Mouse (Mus musculus): ENCODE measurements around the gene Atp10a. TPM values are rescaled to one million over a fixed set of nuclear protein-coding genes. Genes with fewer than 3 reads are reported as not detected.

The Atp10a gene
- polyA plus RNA-seq, 1 experiment: 7.7 TPM

DNA sequence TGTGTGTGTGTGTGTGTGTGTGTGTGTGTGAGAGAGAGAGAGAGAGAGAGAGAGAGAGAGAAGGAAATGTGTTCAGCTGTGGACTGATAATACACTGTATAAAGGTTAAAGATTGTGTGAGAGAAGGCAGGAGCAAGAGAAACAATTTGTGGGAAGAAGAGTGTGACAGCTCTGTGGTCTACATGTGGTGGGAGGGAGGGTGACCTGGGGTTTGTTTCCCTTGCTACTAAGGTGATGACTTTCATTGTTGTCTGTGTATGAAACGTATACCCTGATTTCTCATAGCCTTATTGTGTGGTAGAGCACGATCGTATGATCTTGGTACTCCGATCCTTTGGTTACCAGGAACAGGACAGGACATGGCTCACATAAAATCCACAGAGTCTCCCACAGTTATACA is 45.3 kb downstream of the Atp10a start:
- Histone ChIP-seq H3K4me3 (ENCODE audit: insufficient read depth, low read length) (no peak overlapping the region), H3K27ac (ENCODE audit: insufficient read depth, low read length) (no peak overlapping the region), H3K4me1 (ENCODE audit: control insufficient read depth, insufficient read depth, low read length) (no peaks in the 10 kb centered on the region)
- no peak for TF ChIP-seq POLR2A (IDR thresholded peaks at IDR 0.05; ENCODE audit: extremely low read depth, insufficient read depth, low read length)
- no peak for TF ChIP-seq CTCF (IDR thresholded peaks at IDR 0.05; ENCODE audit: extremely low read depth, insufficient read depth, low read length)

DNA sequence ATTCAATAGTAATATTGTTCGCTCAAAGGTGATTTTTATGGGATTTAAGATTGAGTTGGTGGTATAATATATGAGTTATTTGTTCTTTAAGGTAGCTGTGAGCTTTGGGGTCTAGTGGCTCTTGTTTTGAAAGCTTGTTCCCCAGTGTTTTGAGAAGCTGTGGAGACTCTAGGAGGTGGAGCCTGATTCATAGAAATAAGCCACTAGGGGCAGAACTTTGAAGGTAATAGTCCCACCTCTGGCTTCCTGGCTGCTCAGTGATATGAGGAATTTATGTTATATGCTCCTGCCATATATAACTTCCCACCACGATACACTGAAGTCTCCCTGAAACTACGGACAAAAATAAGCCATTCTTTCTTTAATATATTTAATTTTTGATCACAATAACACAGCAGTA is 49.2 kb downstream of the Atp10a start:
- no peak overlapping the region for H3K4me3 ChIP-seq (ENCODE audit: insufficient read depth, low read length)
- H3K27ac ChIP-seq (ENCODE audit: insufficient read depth, low read length): no peak overlapping the region
- H3K4me1 ChIP-seq (ENCODE audit: control insufficient read depth, insufficient read depth, low read length): no peaks in the 10 kb centered on the region
- no peak for TF ChIP-seq POLR2A (IDR thresholded peaks at IDR 0.05; ENCODE audit: extremely low read depth, insufficient read depth, low read length)

DNA sequence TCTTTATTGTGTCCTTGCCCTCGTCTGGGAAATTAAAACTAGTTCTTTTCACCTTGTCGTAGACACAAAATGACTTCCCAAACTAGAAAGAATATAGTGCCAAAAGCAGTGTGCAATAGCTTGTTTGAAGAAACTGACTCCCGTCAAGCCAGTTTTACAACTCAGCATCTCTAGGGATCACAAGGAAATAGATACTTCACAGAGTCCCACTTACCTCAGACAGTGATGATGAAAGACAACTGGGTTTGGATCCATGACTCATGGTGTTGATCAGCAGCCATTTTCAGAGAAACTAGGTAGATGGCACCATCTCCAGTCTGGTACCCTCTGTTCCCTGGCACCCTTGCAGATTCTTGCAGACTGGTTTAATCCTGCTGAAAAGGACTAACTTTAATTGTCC is 53.3 kb downstream of the Atp10a start:
- H3K4me1 ChIP-seq (ENCODE audit: control insufficient read depth, insufficient read depth, low read length): no peaks in the 10 kb centered on the region
- no peak overlapping the region for H3K27ac ChIP-seq (ENCODE audit: insufficient read depth, low read length)
- TF ChIP-seq POLR2A (IDR thresholded peaks at IDR 0.05; ENCODE audit: extremely low read depth, insufficient read depth, low read length) (no peak), CTCF (IDR thresholded peaks at IDR 0.05; ENCODE audit: extremely low read depth, insufficient read depth, low read length) (no peak)
- H3K4me3 ChIP-seq (ENCODE audit: insufficient read depth, low read length): no peak overlapping the region

DNA sequence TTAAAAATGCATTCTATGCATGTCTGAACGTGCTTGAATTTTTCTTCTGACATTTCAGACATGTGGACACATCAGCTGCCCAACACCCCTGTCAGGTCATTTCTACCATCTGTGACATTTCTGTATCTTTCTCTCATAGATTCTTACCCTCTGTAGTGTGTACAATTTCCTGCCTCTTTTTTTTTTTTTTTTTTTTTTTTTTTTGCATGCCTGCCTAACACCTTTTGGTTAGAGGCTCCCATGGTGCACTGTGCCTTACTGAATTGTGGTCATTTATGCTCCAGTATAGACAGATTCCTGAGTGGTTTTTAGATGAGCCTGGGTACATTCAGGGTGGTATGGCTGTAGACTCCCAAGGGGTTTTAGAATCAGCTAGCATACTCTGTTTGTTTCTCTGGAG is 54.3 kb downstream of the Atp10a start:
- H3K27ac ChIP-seq (ENCODE audit: insufficient read depth, low read length): peak overlapping the region; percentile 81; the same call in 1 of the 2 replicates
- no peak overlapping the region for H3K4me3 ChIP-seq (ENCODE audit: insufficient read depth, low read length)
- no peaks in the 10 kb centered on the region; the same call in 1 of the 2 replicates for H3K4me1 ChIP-seq (ENCODE audit: control insufficient read depth, insufficient read depth, low read length)
- TF ChIP-seq CTCF (IDR thresholded peaks at IDR 0.05; ENCODE audit: extremely low read depth, insufficient read depth, low read length) (no peak), POLR2A (IDR thresholded peaks at IDR 0.05; ENCODE audit: extremely low read depth, insufficient read depth, low read length) (no peak)

DNA sequence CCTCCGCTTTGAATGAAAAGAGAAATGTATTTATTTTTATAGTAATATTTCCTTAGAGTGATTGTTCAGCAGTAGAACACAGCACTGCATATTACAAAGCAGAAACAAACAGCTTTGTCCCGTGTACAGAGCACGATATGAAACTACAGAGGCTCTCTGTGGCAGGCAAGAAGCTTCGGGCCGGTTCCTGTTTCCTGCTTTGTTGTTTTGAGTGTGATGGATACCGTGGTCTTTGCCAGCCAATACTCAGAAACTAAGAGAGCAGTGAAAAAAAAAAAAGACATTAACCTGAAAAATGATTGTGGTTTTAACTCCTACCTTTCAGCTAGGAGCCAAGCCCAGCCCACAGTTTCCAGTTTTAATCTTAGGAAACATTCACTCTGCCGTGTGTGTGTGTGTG is 55.8 kb downstream of the Atp10a start:
- TF ChIP-seq CTCF (IDR thresholded peaks at IDR 0.05; ENCODE audit: extremely low read depth, insufficient read depth, low read length): no peak
- no peak for TF ChIP-seq POLR2A (IDR thresholded peaks at IDR 0.05; ENCODE audit: extremely low read depth, insufficient read depth, low read length)
- no peak overlapping the region for H3K4me3 ChIP-seq (ENCODE audit: insufficient read depth, low read length)
- H3K27ac ChIP-seq (ENCODE audit: insufficient read depth, low read length): no peak overlapping the region
- H3K4me1 ChIP-seq (ENCODE audit: control insufficient read depth, insufficient read depth, low read length): no peaks in the 10 kb centered on the region; the same call in 1 of the 2 replicates

DNA sequence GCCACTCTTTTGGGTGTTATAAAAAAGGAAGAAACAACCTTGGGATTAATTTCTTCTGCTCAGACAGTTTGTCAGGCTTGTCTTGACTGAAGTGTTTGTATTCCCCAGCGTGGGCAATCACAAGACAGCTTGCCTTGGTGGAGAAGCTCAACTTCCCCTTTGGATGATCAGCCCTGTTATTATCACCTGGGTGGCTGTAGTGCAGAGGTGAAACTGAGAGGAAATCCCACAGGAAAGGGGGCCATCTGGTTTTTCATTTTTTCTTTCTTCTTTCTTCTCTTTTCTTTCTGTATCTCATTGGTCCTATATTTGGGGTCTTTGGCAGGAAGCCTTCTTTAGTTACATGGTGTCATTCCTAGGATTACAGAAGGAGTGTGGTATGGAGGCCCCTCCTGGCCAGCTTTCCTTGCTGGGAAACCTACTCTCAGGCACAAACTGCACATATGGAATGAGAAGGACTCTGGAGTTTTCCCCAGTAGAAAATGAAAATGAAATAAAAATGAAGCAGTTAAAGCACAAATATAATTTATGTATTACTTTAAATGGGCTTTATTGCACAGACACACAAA is 59.7 kb downstream of the Atp10a start:
- no peak overlapping the region for H3K4me3 ChIP-seq (ENCODE audit: insufficient read depth, low read length)
- peaks cover 1% of the 10 kb centered on the region; the same call in 1 of the 2 replicates for H3K4me1 ChIP-seq (ENCODE audit: control insufficient read depth, insufficient read depth, low read length)
- 0 out of 2 replicates have a peak overlapping the region, but pooled peaks have one; percentile 17 for H3K27ac ChIP-seq (ENCODE audit: insufficient read depth, low read length)
- TF ChIP-seq CTCF (IDR thresholded peaks at IDR 0.05; ENCODE audit: extremely low read depth, insufficient read depth, low read length) (no peak), POLR2A (IDR thresholded peaks at IDR 0.05; ENCODE audit: extremely low read depth, insufficient read depth, low read length) (no peak)

DNA sequence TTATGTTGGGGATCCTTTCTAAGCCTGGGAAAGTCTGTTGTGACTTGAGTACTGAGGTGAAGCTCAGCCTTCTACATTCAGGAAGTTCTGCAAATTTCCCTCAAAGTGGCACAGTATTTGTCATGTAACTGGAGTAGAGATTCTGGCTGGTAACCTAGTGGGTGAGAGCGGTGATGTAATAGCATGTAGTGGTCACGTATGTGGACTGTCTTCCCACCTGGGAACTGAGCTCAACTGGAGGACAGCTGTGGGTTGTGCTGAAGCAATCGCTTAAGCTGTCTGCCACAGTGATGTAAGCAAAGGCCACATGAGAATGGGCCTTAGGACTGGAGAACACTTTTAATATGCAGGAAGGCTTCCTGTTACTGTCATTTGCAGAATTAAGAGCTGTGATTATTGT is 60.7 kb downstream of the Atp10a start:
- Histone ChIP-seq H3K4me1 (ENCODE audit: control insufficient read depth, insufficient read depth, low read length) (peaks cover 1% of the 10 kb centered on the region; the same call in 1 of the 2 replicates), H3K27ac (ENCODE audit: insufficient read depth, low read length) (peak overlapping the region; percentile 54), H3K4me3 (ENCODE audit: insufficient read depth, low read length) (no peak overlapping the region)
- TF ChIP-seq CTCF (IDR thresholded peaks at IDR 0.05; ENCODE audit: extremely low read depth, insufficient read depth, low read length) (no peak), POLR2A (IDR thresholded peaks at IDR 0.05; ENCODE audit: extremely low read depth, insufficient read depth, low read length) (no peak)

DNA sequence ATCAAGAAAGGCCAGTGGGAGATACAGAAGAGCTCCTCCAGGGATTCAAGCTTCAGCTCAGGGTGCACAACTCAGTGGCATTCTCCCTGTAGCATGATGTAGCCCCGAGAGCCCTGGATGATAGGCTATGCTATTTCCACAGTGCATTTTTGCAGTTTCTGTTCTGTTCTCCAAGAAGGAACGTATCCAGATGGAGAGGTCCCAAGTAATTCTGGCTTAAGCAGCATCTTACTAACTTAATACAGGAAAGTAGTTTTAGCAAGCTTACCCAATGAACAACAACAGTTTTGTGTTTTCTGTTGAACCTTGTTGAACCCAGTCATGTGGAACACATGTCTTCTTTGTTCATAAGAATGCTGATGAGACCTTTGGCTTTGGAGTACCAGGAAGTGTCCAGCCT is 62.6 kb downstream of the Atp10a start:
- Histone ChIP-seq H3K4me3 (ENCODE audit: insufficient read depth, low read length) (no peak overlapping the region), H3K27ac (ENCODE audit: insufficient read depth, low read length) (no peak overlapping the region), H3K4me1 (ENCODE audit: control insufficient read depth, insufficient read depth, low read length) (peaks cover 1% of the 10 kb centered on the region; the same call in 1 of the 2 replicates)
- TF ChIP-seq CTCF (IDR thresholded peaks at IDR 0.05; ENCODE audit: extremely low read depth, insufficient read depth, low read length) (no peak), POLR2A (IDR thresholded peaks at IDR 0.05; ENCODE audit: extremely low read depth, insufficient read depth, low read length) (no peak)

DNA sequence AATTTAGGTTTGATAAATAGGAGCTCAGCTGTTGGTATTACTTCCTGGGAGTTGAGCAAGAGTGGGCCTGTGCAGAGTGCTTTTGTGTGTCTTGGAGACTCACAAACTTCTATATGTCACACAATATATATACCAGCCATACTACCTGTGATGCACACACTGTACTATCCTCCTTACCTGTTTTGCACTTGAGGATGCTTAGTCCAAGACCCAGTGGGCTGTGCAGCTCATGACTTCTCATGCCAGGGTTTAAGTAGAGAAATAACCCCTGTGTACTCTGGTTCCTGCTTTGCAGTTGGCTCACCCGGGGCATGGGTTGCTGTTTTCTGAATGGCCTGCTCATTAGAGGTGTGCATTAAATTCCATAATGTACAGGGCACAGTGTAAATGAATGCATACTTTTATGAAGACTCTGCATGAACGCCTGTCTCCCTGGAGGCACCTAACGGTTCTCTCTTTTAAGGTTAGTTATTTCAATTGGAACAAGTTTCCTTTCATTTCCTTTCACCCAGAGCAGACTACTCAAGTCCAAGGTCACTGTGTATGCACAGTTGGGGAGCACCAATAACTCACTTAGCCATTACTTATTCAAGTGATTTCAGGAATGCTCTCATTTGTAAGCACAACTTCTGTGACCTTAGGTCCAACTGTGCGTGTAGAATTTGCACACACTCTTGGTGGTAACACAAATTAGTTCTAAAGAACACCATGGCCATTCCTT is 63.4 kb downstream of the Atp10a start:
- no peak overlapping the region for H3K27ac ChIP-seq (ENCODE audit: insufficient read depth, low read length)
- H3K4me1 ChIP-seq (ENCODE audit: control insufficient read depth, insufficient read depth, low read length): peaks cover 1% of the 10 kb centered on the region; the same call in 1 of the 2 replicates
- TF ChIP-seq POLR2A (IDR thresholded peaks at IDR 0.05; ENCODE audit: extremely low read depth, insufficient read depth, low read length) (no peak), CTCF (IDR thresholded peaks at IDR 0.05; ENCODE audit: extremely low read depth, insufficient read depth, low read length) (no peak)
- H3K4me3 ChIP-seq (ENCODE audit: insufficient read depth, low read length): no peak overlapping the region

DNA sequence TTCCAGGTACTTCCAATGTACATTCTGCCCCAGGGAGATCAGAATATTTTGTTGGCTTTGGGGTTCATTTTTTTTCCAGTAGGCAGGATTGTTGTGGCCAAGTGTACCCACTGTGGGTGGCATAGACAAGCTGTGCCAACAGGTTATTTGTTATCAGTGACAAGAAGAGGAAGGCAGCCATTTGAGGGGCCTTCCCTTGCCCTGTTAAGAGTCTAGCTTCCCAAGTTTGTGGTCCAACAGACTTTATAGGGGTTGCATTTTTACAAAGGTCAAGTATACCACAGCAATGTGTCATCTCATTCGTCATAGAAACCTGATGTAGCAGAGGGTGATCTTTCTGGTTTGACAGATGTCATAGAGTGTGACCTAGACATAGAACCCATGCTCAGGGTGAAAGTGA is 66.3 kb downstream of the Atp10a start:
- H3K4me1 ChIP-seq (ENCODE audit: control insufficient read depth, insufficient read depth, low read length): peaks cover 1% of the 10 kb centered on the region; the same call in 1 of the 2 replicates
- H3K4me3 ChIP-seq (ENCODE audit: insufficient read depth, low read length): no peak overlapping the region
- TF ChIP-seq CTCF (IDR thresholded peaks at IDR 0.05; ENCODE audit: extremely low read depth, insufficient read depth, low read length) (no peak), POLR2A (IDR thresholded peaks at IDR 0.05; ENCODE audit: extremely low read depth, insufficient read depth, low read length) (no peak)
- H3K27ac ChIP-seq (ENCODE audit: insufficient read depth, low read length): peak overlapping the region; percentile 83; the same call in 1 of the 2 replicates
